Mouse (Mus musculus) cerebellum, adult 2 months (tissue): ENCODE results near the gene Batf3. TPM values are rescaled to one million over a fixed set of nuclear protein-coding genes. Genes with fewer than 3 reads are reported as not detected.
A peak's percentile ranks its signal among the peaks of the same experiment; 100 is the strongest.

Source experiments
- DNase-seq, 2 experiments: peaks; one replicate each; pipeline ENCODE4 v3.0.0; 2021
- H3K27ac ChIP-seq: fragments of 200-500 bp; 2 replicates; pipeline ENCODE4 v1.5.1; 2012; ENCODE audit warnings: low read length, control low read depth, inconsistent platforms; ENCODE audit not compliant: insufficient read depth
- H3K27me3 ChIP-seq: fragments of 200-500 bp; 2 replicates; pipeline ENCODE4 v1.6.1; 2012; ENCODE audit warnings: inconsistent platforms, mild to moderate bottlenecking, low read length, moderate library complexity; ENCODE audit not compliant: control insufficient read depth, insufficient read depth
- H3K4me1 ChIP-seq: fragments of 200-500 bp; 2 replicates; pipeline ENCODE4 v1.6.1; 2011; ENCODE audit warnings: low read length; ENCODE audit not compliant: control insufficient read depth, insufficient read depth
- H3K4me3 ChIP-seq: fragments of 200-500 bp; replicated peaks from 2 replicates; pipeline ENCODE3; 2011; ENCODE audit warnings: mild to moderate bottlenecking, low read depth, low read length, control low read depth; ENCODE audit not compliant: insufficient read depth
- CTCF ChIP-seq: fragments of 200-500 bp; IDR thresholded peaks from 2 replicates; pipeline ENCODE4 v1.5.1; 2011; ENCODE audit warnings: low read depth, mild to moderate bottlenecking, control low read depth, low read length, moderate library complexity, borderline replicate concordance; ENCODE audit not compliant: insufficient read depth
- POLR2A ChIP-seq: fragments of 200-500 bp; IDR thresholded peaks from 2 replicates; pipeline ENCODE4 v1.6.1; 2011; ENCODE audit warnings: low read length, control low read depth, borderline replicate concordance; ENCODE audit not compliant: insufficient read depth
- WGBS: fragments of 180-500 bp; shearing (Covaris S2); methylation state at CpG from one replicate; pipeline ENCODE4 v1.1.7; 2018; 5-methylcytosine and 5-hydroxymethylcytosine counted together
- polyA plus RNA-seq: library from polyadenylated mRNA; depleted of rRNA; stranded (reverse); fragments of >200 nt; gene quantifications from 2 replicates; pipeline ENCODE4 v1.2.3, GENCODE M21; 2012

Batf3 gene
- polyA plus RNA-seq, 1 experiment = 0.85 TPM

DNA sequence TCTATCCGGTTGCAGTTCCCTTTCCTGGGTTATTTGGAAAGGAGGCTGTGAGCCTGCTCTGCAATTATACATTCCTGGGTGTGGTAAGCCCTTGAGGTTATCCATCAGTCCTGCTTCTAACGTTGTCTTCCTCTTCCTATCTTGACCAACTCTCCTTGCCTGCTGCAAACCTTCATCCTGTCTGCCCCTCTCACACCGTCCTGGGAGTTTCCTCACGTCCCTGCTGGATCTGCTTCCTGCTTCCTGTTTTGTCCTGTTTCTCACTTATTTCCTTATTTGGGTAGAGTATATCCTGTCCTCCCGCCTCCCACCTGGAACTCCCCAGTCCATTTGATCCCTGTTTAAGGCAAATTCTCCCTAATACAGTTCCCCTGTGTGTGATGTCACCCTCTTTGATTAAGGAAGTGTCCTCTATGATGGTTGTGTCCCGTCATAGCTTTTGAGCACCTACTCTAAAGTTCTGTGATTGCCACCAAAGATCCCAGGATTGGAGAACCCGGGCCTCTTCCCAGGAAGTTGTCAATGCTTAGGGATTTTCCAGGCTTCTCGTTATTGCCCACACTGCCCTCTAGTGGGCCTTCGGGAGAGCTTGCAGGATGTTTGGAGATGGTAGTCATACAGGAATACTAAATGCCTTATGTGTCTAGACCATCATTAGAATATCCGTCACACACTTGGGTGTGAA lies 22.3 kb upstream of the Batf3 start:
- WGBS = 59% methylated on average over 10 of the region's 10 CpGs
- no peak overlapping the region for H3K27ac ChIP-seq
- no peaks in the 10 kb centered on the region for H3K27me3 ChIP-seq
- DNase-seq = peak; percentile 43 to 50
- TF ChIP-seq POLR2A (no peak), CTCF (peak; percentile 72; the same call in 1 of the 2 replicates)
- no peak overlapping the region for H3K4me3 ChIP-seq
- H3K4me1 ChIP-seq = no peaks in the 10 kb centered on the region

DNA sequence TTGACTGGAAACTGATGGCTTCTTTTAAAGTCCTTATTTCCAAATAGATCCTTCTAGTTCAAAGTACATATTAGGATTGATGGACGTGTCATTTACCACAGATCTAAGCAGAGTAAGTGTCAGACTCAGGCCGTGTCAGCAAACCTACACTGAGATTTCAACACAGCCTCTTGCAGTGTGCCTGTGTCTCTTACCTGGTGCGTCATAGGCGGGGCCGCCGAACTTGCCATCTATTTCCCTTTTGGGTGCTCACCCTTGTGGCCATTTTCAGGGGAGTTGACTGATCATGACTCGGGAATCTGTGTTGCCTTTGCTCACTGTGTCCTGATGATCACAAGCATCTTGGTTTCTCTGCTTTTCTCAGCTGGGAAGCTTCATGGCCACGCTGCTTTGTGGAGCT lies 14.4 kb upstream of the Batf3 start:
- Histone ChIP-seq H3K27ac (no peak overlapping the region), H3K27me3 (no peaks in the 10 kb centered on the region), H3K4me1 (no peaks in the 10 kb centered on the region), H3K4me3 (no peak overlapping the region)
- TF ChIP-seq POLR2A = no peak
- no peak for TF ChIP-seq CTCF
- 92% methylated on average over 8 of the region's 8 CpGs for WGBS
- no peak for DNase-seq

DNA sequence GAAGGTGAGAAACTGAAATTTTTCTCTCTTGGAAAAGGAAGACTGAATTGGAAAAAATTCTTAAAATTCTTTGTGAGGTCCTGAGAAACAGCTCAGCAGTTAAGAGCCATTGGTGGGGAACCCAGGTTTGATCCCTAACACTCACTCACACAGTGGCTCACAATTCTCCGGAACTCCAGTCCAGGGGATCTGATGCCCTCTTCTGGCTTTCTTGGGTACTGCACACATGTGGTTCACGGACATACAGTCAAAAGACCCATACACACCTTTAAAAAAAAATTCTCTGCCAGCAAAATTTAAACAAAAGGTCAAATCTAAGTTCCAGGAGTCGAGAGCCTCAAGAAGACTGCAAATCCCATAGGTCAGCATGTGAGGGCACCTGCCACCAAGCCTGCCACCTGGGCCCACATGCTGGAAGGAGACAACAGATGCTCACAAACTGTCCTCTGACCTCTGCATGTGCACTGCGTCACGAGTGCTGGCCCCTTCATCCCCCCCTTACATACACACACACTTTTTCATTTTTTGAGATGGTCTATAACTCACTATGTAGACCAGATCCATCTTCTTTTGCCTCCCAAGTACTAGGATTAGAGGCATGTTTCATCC lies 12.6 kb upstream of the Batf3 start:
- Histone ChIP-seq H3K27ac (no peak overlapping the region), H3K4me1 (no peaks in the 10 kb centered on the region), H3K4me3 (no peak overlapping the region), H3K27me3 (no peaks in the 10 kb centered on the region)
- 62% methylated on average over 5 of the region's 5 CpGs for WGBS
- no peak for DNase-seq
- no peak for TF ChIP-seq POLR2A
- peak; percentile 39; the same call in 1 of the 2 replicates for TF ChIP-seq CTCF

DNA sequence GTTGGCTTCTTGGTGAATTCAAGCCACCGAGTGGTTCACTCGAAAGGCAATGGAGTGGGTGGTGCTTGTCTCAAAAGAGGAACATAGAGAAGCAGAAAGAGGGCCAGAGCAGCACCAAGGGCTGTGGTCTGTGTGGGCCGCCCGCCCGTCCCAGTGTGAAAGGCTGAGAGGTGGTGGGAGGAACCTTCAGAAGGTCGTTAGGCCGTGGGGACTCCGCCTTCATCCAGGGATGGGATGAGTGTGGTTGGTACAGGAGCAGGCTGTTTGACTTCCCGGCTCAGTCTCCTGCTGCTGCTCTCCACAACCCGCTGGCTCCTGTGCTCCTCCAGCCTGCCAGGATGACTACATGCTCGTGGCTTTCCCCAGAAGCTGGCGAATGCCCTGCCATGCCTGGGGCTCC lies 12.1 kb upstream of the Batf3 start:
- H3K27me3 ChIP-seq = no peaks in the 10 kb centered on the region
- 64% methylated on average over 12 of the region's 12 CpGs for WGBS
- H3K4me3 ChIP-seq = no peak overlapping the region
- no peak overlapping the region for H3K27ac ChIP-seq
- DNase-seq = no peak
- no peak for TF ChIP-seq POLR2A
- H3K4me1 ChIP-seq = no peaks in the 10 kb centered on the region

DNA sequence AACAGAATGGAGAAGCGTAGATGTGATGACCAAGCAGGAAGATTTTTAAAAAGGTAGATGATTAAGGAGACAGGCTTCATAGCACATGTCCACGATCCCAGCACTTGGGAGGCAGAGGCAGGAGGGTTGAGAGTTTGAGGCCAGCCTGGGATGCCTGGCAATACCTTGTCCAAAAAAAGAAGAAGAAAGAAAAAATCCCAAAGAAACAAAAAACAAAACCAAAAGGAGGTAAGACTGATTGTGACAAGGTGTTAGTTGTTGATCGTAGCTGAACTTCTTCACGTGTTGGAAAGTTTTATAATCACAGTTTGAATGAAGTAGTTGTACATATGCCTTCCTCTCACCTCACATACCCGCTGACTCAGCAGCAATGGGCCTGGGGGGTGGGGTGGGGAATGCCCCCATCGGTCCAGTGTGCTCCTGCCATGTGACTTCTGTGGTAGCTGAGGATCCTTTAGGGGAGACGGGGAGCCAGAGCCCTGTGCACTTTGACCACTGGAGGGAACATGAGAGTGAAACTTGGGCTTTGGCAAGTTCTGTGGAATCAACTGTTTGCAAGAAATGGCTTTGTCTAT lies 11.3 kb upstream of the Batf3 start:
- Histone ChIP-seq H3K27me3 (no peaks in the 10 kb centered on the region), H3K4me3 (no peak overlapping the region), H3K27ac (no peak overlapping the region), H3K4me1 (no peaks in the 10 kb centered on the region)
- no peak for TF ChIP-seq POLR2A
- TF ChIP-seq CTCF = no peak
- WGBS = 88% methylated on average over 7 of the region's 7 CpGs
- DNase-seq = no peak

DNA sequence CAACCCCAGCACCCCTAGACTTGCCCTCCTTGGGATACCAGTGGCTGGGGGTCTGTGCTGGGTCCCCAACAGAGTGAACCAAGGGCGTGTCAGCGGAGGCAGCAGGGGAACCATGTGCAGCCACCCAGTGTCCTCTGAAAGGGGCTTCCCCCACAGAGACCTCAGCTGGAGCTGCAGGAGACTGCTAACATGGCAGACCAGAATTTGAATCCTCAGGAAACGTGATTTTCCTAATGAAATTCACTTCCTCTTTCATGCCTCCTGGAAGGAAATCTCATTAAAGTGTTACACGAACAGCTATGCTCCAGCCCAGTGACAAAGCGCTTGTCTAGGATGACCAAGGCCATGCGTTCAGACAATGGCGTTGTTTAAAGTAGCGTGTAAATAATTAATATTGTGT lies 10.7 kb upstream of the Batf3 start:
- Histone ChIP-seq H3K27me3 (no peaks in the 10 kb centered on the region), H3K27ac (no peak overlapping the region), H3K4me1 (no peaks in the 10 kb centered on the region), H3K4me3 (no peak overlapping the region)
- 73% methylated on average over 8 of the region's 8 CpGs for WGBS
- DNase-seq = no peak
- TF ChIP-seq POLR2A (no peak), CTCF (no peak)

DNA sequence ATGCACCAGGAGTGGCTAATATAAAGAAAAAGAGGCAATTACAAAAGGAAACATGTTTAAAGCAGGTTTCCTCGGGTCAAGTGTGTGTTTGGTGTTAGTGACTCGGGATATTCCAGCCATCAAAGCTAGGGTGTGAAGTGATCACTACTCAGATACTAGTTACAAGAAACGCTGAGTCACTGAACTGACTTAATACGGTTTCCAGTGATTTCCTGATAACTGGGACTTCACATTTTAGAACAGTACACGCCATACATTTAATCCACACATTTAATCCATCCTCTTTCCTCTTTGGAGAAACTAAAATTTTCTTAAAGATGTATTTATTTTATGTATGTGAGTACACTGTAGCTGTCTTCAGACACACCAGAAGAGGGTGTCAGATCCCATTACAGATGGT lies 9.7 kb upstream of the Batf3 start:
- no peaks in the 10 kb centered on the region for H3K4me1 ChIP-seq
- no peak overlapping the region for H3K27ac ChIP-seq
- WGBS = 90% methylated on average over 5 of the region's 5 CpGs
- no peak for DNase-seq
- no peaks in the 10 kb centered on the region for H3K27me3 ChIP-seq
- no peak overlapping the region for H3K4me3 ChIP-seq
- no peak for TF ChIP-seq CTCF
- no peak for TF ChIP-seq POLR2A

DNA sequence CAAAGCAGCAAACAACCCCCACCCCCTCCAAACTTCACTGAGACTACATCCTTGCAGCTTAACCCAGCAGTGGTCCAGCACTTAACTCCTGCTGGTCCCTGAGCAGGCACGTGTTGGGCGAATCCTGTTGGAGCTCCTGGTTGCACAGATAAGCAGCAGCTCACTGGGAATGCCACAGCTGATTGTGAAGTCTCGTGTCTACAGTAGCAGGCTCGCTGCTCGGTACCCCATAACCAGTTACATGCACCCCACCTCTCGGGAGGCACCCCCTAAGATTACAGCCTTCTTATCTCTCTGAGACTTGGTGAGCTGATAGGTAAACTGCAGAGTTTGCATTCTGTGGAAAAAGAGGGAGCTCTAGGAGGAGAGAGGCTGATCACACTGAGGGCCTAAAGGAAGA lies 8.3 kb upstream of the Batf3 start:
- Histone ChIP-seq H3K4me3 (no peak overlapping the region), H3K4me1 (no peaks in the 10 kb centered on the region), H3K27ac (no peak overlapping the region), H3K27me3 (no peaks in the 10 kb centered on the region)
- no peak for DNase-seq
- TF ChIP-seq CTCF (no peak), POLR2A (no peak)
- 76% methylated on average over 6 of the region's 6 CpGs for WGBS
